Mouse (Mus musculus) midbrain, embryonic 11.5 days (tissue): ENCODE measurements around the gene Usp7. TPM values are rescaled to one million over a fixed set of nuclear protein-coding genes. Genes with fewer than 3 reads are reported as not detected.

Experiments used
- ATAC-seq: fragments of 200-750 bp; cut with Nextera tagmentation; 2 replicates; pipeline ENCODE4 v1.8.0; 2017; ENCODE audit warnings: moderate TSS enrichment, moderate library complexity; ENCODE audit not compliant: low FRiP score
- DNase-seq: peaks from one replicate; pipeline ENCODE4 v3.0.0; 2015; ENCODE audit warnings: low spot score; ENCODE audit errors: missing footprints
- H3K27ac ChIP-seq: fragments of 300-500 bp; sonication (generic); 2 replicates; pipeline ENCODE4 v1.5.1; 2014; ENCODE audit warnings: low read depth, low read length
- H3K27me3 ChIP-seq: fragments of 300-500 bp; sonication (generic); 2 replicates; pipeline ENCODE4 v1.6.1; 2014; ENCODE audit warnings: mild to moderate bottlenecking, low read length, moderate library complexity, mixed read lengths; ENCODE audit not compliant: control insufficient read depth, insufficient read depth
- H3K36me3 ChIP-seq: fragments of 300-500 bp; sonication (generic); 2 replicates; pipeline ENCODE4 v1.6.1; 2014; ENCODE audit warnings: mild to moderate bottlenecking, low read length, moderate library complexity, mixed read lengths; ENCODE audit not compliant: control insufficient read depth, insufficient read depth
- H3K4me1 ChIP-seq: fragments of 300-500 bp; sonication (generic); 2 replicates; pipeline ENCODE4 v1.6.1; 2014; ENCODE audit warnings: low read length; ENCODE audit not compliant: control insufficient read depth, insufficient read depth
- H3K4me2 ChIP-seq: fragments of 300-500 bp; sonication (generic); 2 replicates; pipeline ENCODE4 v1.6.1; 2014; ENCODE audit warnings: mild to moderate bottlenecking, moderate library complexity
- H3K4me3 ChIP-seq: fragments of 300-500 bp; sonication (generic); 2 replicates; pipeline ENCODE4 v1.5.1; 2014; ENCODE audit warnings: low read depth, low read length
- H3K9ac ChIP-seq: fragments of 300-500 bp; sonication (generic); 2 replicates; pipeline ENCODE4 v1.6.1; 2014; ENCODE audit warnings: low read length
- H3K9me3 ChIP-seq: fragments of 300-500 bp; sonication (generic); 2 replicates; pipeline ENCODE4 v1.6.1; 2016; ENCODE audit warnings: low read length; ENCODE audit not compliant: control insufficient read depth
- WGBS: fragments of 180-500 bp; shearing (Covaris S2); extraction: QIAGEN DNeasy Blood & Tissue Kit; methylation state at CpG from one replicate; pipeline ENCODE4 v1.1.7; 2014; 5-methylcytosine and 5-hydroxymethylcytosine counted together
- polyA plus RNA-seq: library from polyadenylated mRNA; unstranded; fragments of >200 nt; fragmentation: Nextera tagmentation; extraction: Ambion mirVana; gene quantifications from 2 replicates; pipeline ENCODE4 v1.2.1, GENCODE M21; 2014

The Usp7 gene
- polyA plus RNA-seq, 1 experiment from 2014 or later: 35.7 TPM

DNA sequence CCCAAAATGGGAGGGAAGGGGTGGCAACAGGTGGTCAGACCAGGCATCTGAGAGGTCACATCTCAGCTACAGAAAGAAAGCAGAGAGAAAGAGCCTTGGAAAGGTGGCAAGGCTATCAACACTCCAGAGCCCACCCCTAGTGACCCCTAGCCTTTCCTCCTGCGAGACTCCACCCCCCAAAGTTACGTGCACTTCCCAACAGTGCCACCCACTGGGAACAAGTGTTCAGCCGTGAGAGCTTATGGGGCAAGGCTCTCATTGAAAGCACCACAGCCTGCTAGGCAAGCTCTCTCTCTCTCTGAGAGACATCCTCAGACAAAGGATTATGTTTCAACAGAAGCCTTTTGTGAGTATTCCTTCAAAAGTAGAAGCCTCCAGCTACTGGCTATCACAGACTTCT, 2.8 kb upstream of the Usp7 start:
- Histone ChIP-seq H3K27me3 (no peaks in the 10 kb centered on the region), H3K36me3 (no peaks in the 10 kb centered on the region), H3K9ac (no peak overlapping the region), H3K9me3 (peaks cover 4% of the 10 kb centered on the region; the same call in 1 of the 2 replicates), H3K4me2 (no peak overlapping the region), H3K27ac (no peak overlapping the region), H3K4me3 (no peak overlapping the region), H3K4me1 (no peaks in the 10 kb centered on the region)
- DNase-seq: no peak
- WGBS: 16% methylated on average over 3 of the region's 3 CpGs
- ATAC-seq: no peak

DNA sequence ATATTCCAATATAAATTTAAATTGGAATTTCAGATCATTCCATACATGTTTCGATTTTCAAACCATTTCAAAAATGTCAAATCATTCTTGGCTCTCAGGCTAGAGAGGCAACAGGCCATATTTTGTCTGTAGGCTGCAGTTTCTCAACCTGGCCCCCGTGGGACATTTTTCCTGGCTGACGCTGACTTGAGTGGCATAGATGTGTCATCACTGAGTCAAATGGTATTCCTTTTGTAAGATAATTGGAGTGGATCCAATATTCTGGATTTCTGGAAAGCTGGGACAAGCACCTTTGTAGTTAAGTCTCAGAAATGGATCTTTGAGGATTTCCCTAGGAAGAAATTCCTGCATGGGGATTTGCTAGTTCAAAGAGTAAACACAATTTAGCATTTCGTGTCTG, 1.2 kb downstream of the Usp7 start:
- Histone ChIP-seq H3K36me3 (no peaks in the 10 kb centered on the region), H3K27ac (no peak overlapping the region), H3K9me3 (no peaks in the 10 kb centered on the region), H3K9ac (no peak overlapping the region), H3K4me3 (no peak overlapping the region), H3K27me3 (no peaks in the 10 kb centered on the region), H3K4me2 (no peak overlapping the region), H3K4me1 (no peaks in the 10 kb centered on the region)
- ATAC-seq: no peak
- DNase-seq: no peak
- 89% methylated on average over 4 of the region's 4 CpGs for WGBS

DNA sequence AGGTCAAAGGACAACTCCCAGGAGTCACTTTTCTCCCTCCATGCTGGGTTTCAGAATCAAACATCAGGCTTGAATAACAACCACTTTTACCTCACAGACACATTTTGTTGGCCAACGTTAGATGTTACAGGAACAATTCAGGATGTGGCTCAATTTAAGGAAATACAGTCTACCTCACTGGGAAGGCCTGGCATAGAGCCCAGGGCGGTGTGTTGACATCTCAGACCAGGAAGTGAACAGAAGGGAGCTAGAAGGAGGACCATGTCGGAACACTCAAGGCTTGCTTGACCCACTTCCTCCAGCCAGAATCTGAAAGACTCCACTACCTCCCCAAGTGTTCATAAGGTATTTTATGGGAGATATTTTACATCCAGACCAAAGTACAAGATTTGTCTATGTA, 7.4 kb downstream of the Usp7 start:
- Histone ChIP-seq H3K4me3 (no peak overlapping the region), H3K36me3 (no peaks in the 10 kb centered on the region), H3K4me1 (no peaks in the 10 kb centered on the region), H3K9me3 (no peaks in the 10 kb centered on the region), H3K9ac (no peak overlapping the region), H3K27me3 (no peaks in the 10 kb centered on the region), H3K27ac (no peak overlapping the region), H3K4me2 (no peak overlapping the region)
- DNase-seq: no peak
- WGBS: 76% methylated on average over 3 of the region's 3 CpGs
- no peak for ATAC-seq

DNA sequence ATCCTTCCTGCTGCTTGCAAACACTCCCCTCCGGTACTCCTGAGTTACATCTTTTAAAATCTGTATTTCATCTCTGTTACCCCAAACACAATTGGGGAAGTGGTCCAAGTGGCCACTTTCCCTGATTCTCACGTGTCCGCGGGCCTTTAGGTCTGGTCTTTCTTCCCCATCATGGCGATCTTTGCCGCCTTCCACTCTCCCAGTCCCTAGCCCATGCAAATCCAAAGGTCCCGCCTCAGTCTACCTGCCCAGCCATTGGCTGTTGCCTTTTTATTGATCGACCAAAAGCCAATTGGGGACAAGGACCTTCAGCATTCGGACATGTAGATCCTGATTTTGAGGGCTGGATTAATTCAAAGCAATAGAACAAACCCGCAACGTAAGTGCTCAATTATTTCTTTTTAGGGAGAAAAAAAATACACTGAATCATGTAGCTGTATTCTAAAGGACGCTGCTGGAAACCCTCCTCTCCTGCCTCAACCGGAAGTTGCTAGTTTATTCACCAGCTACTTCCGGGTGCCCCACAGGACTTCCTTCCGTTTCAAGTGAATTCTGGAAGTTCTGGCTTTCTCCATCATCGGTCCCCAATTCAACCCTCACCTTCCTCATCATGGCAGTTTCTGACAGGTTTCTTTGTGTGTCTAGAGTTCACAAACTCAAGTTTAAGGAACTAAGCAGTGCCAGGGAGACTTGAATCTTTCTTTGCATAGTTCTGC, 8.8 kb downstream of the Usp7 start:
- DNase-seq (no peak), ATAC-seq (no peak)
- Histone ChIP-seq H3K4me2 (no peak overlapping the region), H3K9ac (no peak overlapping the region), H3K4me3 (no peak overlapping the region), H3K4me1 (no peaks in the 10 kb centered on the region), H3K36me3 (no peaks in the 10 kb centered on the region), H3K27me3 (no peaks in the 10 kb centered on the region), H3K27ac (no peak overlapping the region), H3K9me3 (no peaks in the 10 kb centered on the region)
- 86% methylated on average over 16 of the region's 16 CpGs for WGBS

- H3K4me2 ChIP-seq: no peak overlapping the region
- ATAC-seq (no peak), DNase-seq (no peak)
- no peak overlapping the region for H3K27ac ChIP-seq
- no peaks in the 10 kb centered on the region for H3K27me3 ChIP-seq
- WGBS: 90% methylated on average over 2 of the region's 2 CpGs
- H3K4me1 ChIP-seq: no peaks in the 10 kb centered on the region
- H3K36me3 ChIP-seq: no peaks in the 10 kb centered on the region
- H3K4me3 ChIP-seq: no peak overlapping the region
- no peak overlapping the region for H3K9ac ChIP-seq
- no peaks in the 10 kb centered on the region for H3K9me3 ChIP-seq
These were observed 10.4 kb downstream of the Usp7 start for GRCm38 (mm10) chr16:8781660-8782059.

DNA sequence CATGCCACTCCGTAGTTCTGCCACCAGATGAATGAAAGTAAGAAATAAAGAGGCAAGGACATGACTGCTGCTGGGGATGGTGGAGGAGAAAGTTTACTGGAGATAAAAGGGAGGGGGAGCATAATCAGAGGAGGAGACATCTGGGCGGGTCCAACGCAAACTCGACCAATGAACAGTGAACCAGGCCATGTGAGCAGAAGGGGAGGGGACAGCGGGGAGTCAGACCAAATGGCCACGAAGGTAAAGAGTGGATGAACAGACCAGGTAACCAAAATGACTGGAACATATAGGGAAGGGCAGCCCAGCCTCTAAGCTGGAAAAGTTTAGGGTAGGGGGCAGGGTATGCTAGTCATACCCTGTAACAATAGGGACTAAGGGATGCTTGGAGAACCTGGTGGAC, 10.9 kb downstream of the Usp7 start:
- H3K4me3 ChIP-seq: no peak overlapping the region
- H3K9me3 ChIP-seq: no peaks in the 10 kb centered on the region
- no peak for ATAC-seq
- 66% methylated on average over 6 of the region's 6 CpGs for WGBS
- no peaks in the 10 kb centered on the region for H3K36me3 ChIP-seq
- H3K27me3 ChIP-seq: no peaks in the 10 kb centered on the region
- no peak for DNase-seq
- H3K4me1 ChIP-seq: no peaks in the 10 kb centered on the region
- no peak overlapping the region for H3K27ac ChIP-seq
- H3K4me2 ChIP-seq: no peak overlapping the region
- H3K9ac ChIP-seq: no peak overlapping the region

- Histone ChIP-seq H3K36me3 (no peaks in the 10 kb centered on the region), H3K27ac (no peak overlapping the region), H3K27me3 (no peaks in the 10 kb centered on the region), H3K4me1 (no peaks in the 10 kb centered on the region), H3K9ac (no peak overlapping the region), H3K4me3 (no peak overlapping the region), H3K4me2 (no peak overlapping the region), H3K9me3 (no peaks in the 10 kb centered on the region)
- 89% methylated on average over 3 of the region's 3 CpGs for WGBS
- DNase-seq (no peak), ATAC-seq (no peak)
These were observed 11.9 kb downstream of the Usp7 start for GRCm38 (mm10) chr16:8780187-8780586.

DNA sequence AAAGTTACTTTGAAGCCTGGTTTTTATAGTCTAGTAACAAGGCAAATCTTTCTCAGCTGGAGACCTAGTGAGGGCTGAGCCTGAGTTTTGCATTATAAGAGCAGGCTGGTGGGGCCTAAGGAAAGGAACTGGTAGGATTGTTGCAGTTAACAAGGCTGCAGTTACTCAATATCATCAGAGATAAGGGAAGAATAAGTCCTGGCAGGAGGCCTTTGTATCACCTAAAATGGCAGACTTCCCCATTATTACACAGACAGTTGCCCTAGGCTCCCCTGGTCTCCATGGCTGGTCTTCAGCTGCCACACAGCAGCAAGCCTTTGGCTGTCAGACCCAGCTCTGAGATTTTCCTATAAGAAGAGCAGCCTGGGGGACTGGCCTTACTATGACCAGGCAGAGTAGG, 13.4 kb downstream of the Usp7 start:
- Histone ChIP-seq H3K9ac (no peak overlapping the region), H3K9me3 (no peaks in the 10 kb centered on the region), H3K36me3 (no peaks in the 10 kb centered on the region), H3K27me3 (no peaks in the 10 kb centered on the region), H3K27ac (no peak overlapping the region), H3K4me3 (no peak overlapping the region), H3K4me2 (no peak overlapping the region), H3K4me1 (no peaks in the 10 kb centered on the region)
- DNase-seq (no peak), ATAC-seq (no peak)

GRCm38 (mm10) chr16:8777202-8777601, 14.9 kb downstream of the Usp7 start:
- no peaks in the 10 kb centered on the region for H3K36me3 ChIP-seq
- no peak overlapping the region for H3K27ac ChIP-seq
- no peaks in the 10 kb centered on the region for H3K4me1 ChIP-seq
- no peaks in the 10 kb centered on the region for H3K27me3 ChIP-seq
- ATAC-seq: no peak
- WGBS: 75% methylated on average over 2 of the region's 2 CpGs
- no peak for DNase-seq
- no peak overlapping the region for H3K4me3 ChIP-seq
- no peak overlapping the region for H3K9ac ChIP-seq
- no peaks in the 10 kb centered on the region for H3K9me3 ChIP-seq
- no peak overlapping the region for H3K4me2 ChIP-seq
